Mouse (Mus musculus) heart, adult 2 months (tissue): ENCODE data around the gene Use1.

Experiments used
- CTCF ChIP-seq: fragments of 200-600 bp; IDR thresholded peaks from 2 replicates; pipeline ENCODE4 v1.8.1; 2022; ENCODE audit warnings: antibody characterized with exemption, mild to moderate bottlenecking, moderate library complexity
- POLR2A ChIP-seq: fragments of 200-500 bp; IDR thresholded peaks from 2 replicates; pipeline ENCODE4 v1.6.1; 2011; ENCODE audit warnings: mild to moderate bottlenecking, low read depth, low read length, control low read depth; ENCODE audit not compliant: insufficient read depth

DNA sequence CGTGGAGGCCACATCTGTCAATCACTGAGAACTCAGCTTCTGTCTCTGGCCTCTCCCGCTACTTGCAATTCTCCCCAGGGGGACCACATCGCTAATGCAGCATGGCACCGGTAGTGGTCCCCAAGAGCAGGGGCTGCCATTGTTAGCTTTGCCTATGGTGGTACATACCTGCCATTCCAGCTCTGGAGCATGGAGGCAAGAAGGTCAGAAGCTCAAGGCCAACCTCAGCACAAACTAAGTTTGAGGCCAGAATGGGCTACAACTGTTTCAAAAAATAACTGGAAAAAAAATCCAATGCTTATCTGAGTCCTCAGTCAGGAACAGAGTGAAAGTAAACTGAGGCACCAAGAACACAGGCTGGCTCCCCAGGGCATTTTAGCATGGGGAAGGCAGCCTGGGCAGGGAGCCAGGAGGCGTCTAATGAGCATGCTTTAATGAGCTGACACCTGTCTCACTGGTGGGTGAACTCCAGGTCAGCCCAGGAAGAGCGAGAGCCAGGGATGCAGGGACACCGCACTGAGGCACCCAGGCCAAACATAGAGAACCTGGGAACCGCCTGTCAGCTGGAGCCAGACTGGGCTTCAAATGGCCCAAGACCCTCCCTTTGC lies 9.9 kb downstream of the Use1 start:
- no peak for TF ChIP-seq CTCF
- TF ChIP-seq POLR2A: no peak
